Mouse (Mus musculus) forebrain, embryonic 16.5 days (tissue): ENCODE measurements around the gene Tpm1. TPM values are rescaled to one million over a fixed set of nuclear protein-coding genes. Genes with fewer than 3 reads are reported as not detected.

Experiments used
- ATAC-seq: fragments of 200-750 bp; cut with Nextera tagmentation; 2 replicates; pipeline ENCODE4 v1.8.0; 2017; ENCODE audit warnings: mild to moderate bottlenecking, moderate library complexity
- H3K27ac ChIP-seq: fragments of 300-500 bp; sonication (generic); 2 replicates; pipeline ENCODE4 v1.5.1; 2014; ENCODE audit warnings: low read length, control low read depth
- H3K27me3 ChIP-seq: fragments of 300-500 bp; sonication (generic); replicated peaks from 2 replicates; pipeline ENCODE4 v1.6.1; 2014; ENCODE audit warnings: low read length; ENCODE audit not compliant: control insufficient read depth, insufficient read depth
- H3K36me3 ChIP-seq: fragments of 300-500 bp; sonication (generic); 2 replicates; pipeline ENCODE4 v1.6.1; 2014; ENCODE audit not compliant: control insufficient read depth, insufficient read depth
- H3K4me1 ChIP-seq: fragments of 300-500 bp; sonication (generic); replicated peaks from 2 replicates; pipeline ENCODE4 v1.6.1; 2014; ENCODE audit warnings: low read length; ENCODE audit not compliant: control insufficient read depth, insufficient read depth
- H3K4me2 ChIP-seq: fragments of 300-500 bp; sonication (generic); 2 replicates; pipeline ENCODE4 v1.6.1; 2014; ENCODE audit warnings: mild to moderate bottlenecking, low read length, control low read depth
- H3K4me3 ChIP-seq: fragments of 300-500 bp; sonication (generic); replicated peaks from 2 replicates; pipeline ENCODE4 v1.5.1; 2014; ENCODE audit warnings: mild to moderate bottlenecking, low read length, control low read depth
- H3K9ac ChIP-seq: fragments of 300-500 bp; sonication (generic); replicated peaks from 2 replicates; pipeline ENCODE4 v1.6.1; 2014; ENCODE audit warnings: low read depth, low read length, control low read depth
- H3K9me3 ChIP-seq: fragments of 300-500 bp; sonication (generic); 2 replicates; pipeline ENCODE4 v1.6.1; 2016; ENCODE audit warnings: low read length; ENCODE audit not compliant: control insufficient read depth
- WGBS: fragments of 180-500 bp; shearing (Covaris S2); extraction: QIAGEN DNeasy Blood & Tissue Kit; methylation state at CpG from one replicate; pipeline ENCODE4 v1.1.7; 2014; 5-methylcytosine and 5-hydroxymethylcytosine counted together
- polyA plus RNA-seq: library from polyadenylated mRNA; unstranded; fragments of >200 nt; fragmentation: Nextera tagmentation; extraction: Ambion mirVana; gene quantifications from 2 replicates; pipeline ENCODE4 v1.2.1, GENCODE M21; 2015

The Tpm1 gene
- polyA plus RNA-seq, 1 experiment from 2014 or later: 120 TPM

- WGBS: 94% methylated on average over 10 of the region's 10 CpGs
These were observed 16.2 kb downstream of the Tpm1 start for GRCm38 (mm10) chr9:67033016-67033415.

GRCm38 (mm10) chr9:67032611-67033010 is 16.6 kb downstream of the Tpm1 start:
- Histone ChIP-seq H3K27ac (no peak overlapping the region), H3K4me3 (no peak overlapping the region), H3K4me1 (0 out of 2 replicates have a peak, but pooled peaks cover 3% of the 10 kb centered on the region), H3K9ac (no peak overlapping the region), H3K9me3 (no peaks in the 10 kb centered on the region; the same call in 1 of the 2 replicates), H3K4me2 (no peak overlapping the region), H3K36me3 (peaks cover 29% of the 10 kb centered on the region), H3K27me3 (no peaks in the 10 kb centered on the region)
- WGBS: 97% methylated on average over 15 of the region's 15 CpGs
- ATAC-seq: no peak

More at GRCm38 (mm10) chr9:67033016-67033415, 16.2 kb downstream of the Tpm1 start:
- H3K36me3 ChIP-seq: peaks cover 29% of the 10 kb centered on the region
- no peak overlapping the region for H3K9ac ChIP-seq
- no peak for ATAC-seq
- no peak overlapping the region for H3K4me2 ChIP-seq
- H3K4me1 ChIP-seq: 0 out of 2 replicates have a peak, but pooled peaks cover 3% of the 10 kb centered on the region
- no peak overlapping the region for H3K27ac ChIP-seq
- no peaks in the 10 kb centered on the region; the same call in 1 of the 2 replicates for H3K9me3 ChIP-seq
- no peak overlapping the region for H3K4me3 ChIP-seq
- no peaks in the 10 kb centered on the region for H3K27me3 ChIP-seq

GRCm38 (mm10) chr9:67029518-67029917 is 19.7 kb downstream of the Tpm1 start:
- H3K27ac ChIP-seq: no peak overlapping the region
- no peaks in the 10 kb centered on the region for H3K4me1 ChIP-seq
- no peak for ATAC-seq
- no peak overlapping the region for H3K4me2 ChIP-seq
- no peak overlapping the region for H3K9ac ChIP-seq
- no peaks in the 10 kb centered on the region for H3K27me3 ChIP-seq
- H3K4me3 ChIP-seq: no peak overlapping the region
- H3K9me3 ChIP-seq: no peaks in the 10 kb centered on the region; the same call in 1 of the 2 replicates
- H3K36me3 ChIP-seq: peaks cover 19% of the 10 kb centered on the region
- 91% methylated on average over 13 of the region's 13 CpGs for WGBS

- 86% methylated on average over 4 of the region's 4 CpGs for WGBS
These were observed 20.3 kb downstream of the Tpm1 start for GRCm38 (mm10) chr9:67028929-67029328.

GRCm38 (mm10) chr9:67028133-67028724 is 21.0 kb downstream of the Tpm1 start:
- Histone ChIP-seq H3K9ac (no peak overlapping the region), H3K27me3 (no peaks in the 10 kb centered on the region), H3K4me1 (no peaks in the 10 kb centered on the region), H3K4me2 (no peak overlapping the region), H3K9me3 (no peaks in the 10 kb centered on the region), H3K27ac (no peak overlapping the region), H3K36me3 (peaks cover 11% of the 10 kb centered on the region), H3K4me3 (no peak overlapping the region)
- no peak for ATAC-seq
- 88% methylated on average over 12 of the region's 12 CpGs for WGBS

More at GRCm38 (mm10) chr9:67028929-67029328, 20.3 kb downstream of the Tpm1 start:
- H3K27ac ChIP-seq: no peak overlapping the region
- no peak overlapping the region for H3K4me2 ChIP-seq
- H3K27me3 ChIP-seq: no peaks in the 10 kb centered on the region
- no peaks in the 10 kb centered on the region for H3K4me1 ChIP-seq
- H3K9ac ChIP-seq: no peak overlapping the region
- no peak for ATAC-seq
- peaks cover 13% of the 10 kb centered on the region for H3K36me3 ChIP-seq
- no peaks in the 10 kb centered on the region for H3K9me3 ChIP-seq
- no peak overlapping the region for H3K4me3 ChIP-seq

GRCm38 (mm10) chr9:67026890-67027289 is 22.3 kb downstream of the Tpm1 start:
- Histone ChIP-seq H3K9me3 (no peaks in the 10 kb centered on the region), H3K9ac (no peak overlapping the region), H3K4me2 (no peak overlapping the region), H3K36me3 (0 out of 2 replicates have a peak, but pooled peaks cover 5% of the 10 kb centered on the region), H3K4me3 (no peak overlapping the region), H3K27me3 (no peaks in the 10 kb centered on the region), H3K27ac (no peak overlapping the region), H3K4me1 (no peaks in the 10 kb centered on the region)
- WGBS: 92% methylated on average over 7 of the region's 7 CpGs
- no peak for ATAC-seq

- Histone ChIP-seq H3K27me3 (no peaks in the 10 kb centered on the region), H3K4me3 (no peak overlapping the region), H3K4me1 (no peaks in the 10 kb centered on the region), H3K9me3 (no peaks in the 10 kb centered on the region), H3K36me3 (0 out of 2 replicates have a peak, but pooled peaks cover 5% of the 10 kb centered on the region), H3K9ac (no peak overlapping the region), H3K27ac (no peak overlapping the region), H3K4me2 (no peak overlapping the region)
- ATAC-seq: no peak
- 93% methylated on average over 7 of the region's 7 CpGs for WGBS
These were observed 23.1 kb downstream of the Tpm1 start for GRCm38 (mm10) chr9:67026061-67026460.

- Histone ChIP-seq H3K9ac (no peak overlapping the region), H3K27me3 (no peaks in the 10 kb centered on the region), H3K9me3 (no peaks in the 10 kb centered on the region), H3K4me2 (no peak overlapping the region), H3K4me3 (no peak overlapping the region), H3K36me3 (0 out of 2 replicates have a peak, but pooled peaks cover 5% of the 10 kb centered on the region), H3K27ac (no peak overlapping the region), H3K4me1 (no peaks in the 10 kb centered on the region)
- WGBS: 96% methylated on average over 17 of the region's 17 CpGs
- no peak for ATAC-seq
These were observed 24.1 kb downstream of the Tpm1 start for GRCm38 (mm10) chr9:67024889-67025692.

GRCm38 (mm10) chr9:67023371-67023770 is 25.8 kb downstream of the Tpm1 start:
- no peak overlapping the region for H3K27ac ChIP-seq
- H3K9me3 ChIP-seq: no peaks in the 10 kb centered on the region
- no peak overlapping the region for H3K4me2 ChIP-seq
- WGBS: 96% methylated on average over 9 of the region's 9 CpGs
- no peak overlapping the region for H3K4me3 ChIP-seq
- ATAC-seq: no peak
- no peaks in the 10 kb centered on the region for H3K27me3 ChIP-seq
- H3K9ac ChIP-seq: no peak overlapping the region
- H3K36me3 ChIP-seq: 0 out of 2 replicates have a peak, but pooled peaks cover 3% of the 10 kb centered on the region
- no peaks in the 10 kb centered on the region for H3K4me1 ChIP-seq
